Mouse (Mus musculus) gastrocnemius, postnatal 10 days (tissue): Measurements from ENCODE around the gene Atg16l1. TPM values are rescaled to one million over a fixed set of nuclear protein-coding genes. Genes with fewer than 3 reads are reported as not detected.

ENCODE experiments used
- DNase-seq: peaks from one replicate; pipeline ENCODE4 v3.0.0; 2021; ENCODE audit warnings: mixed read lengths
- total RNA-seq, 2 experiments: library from RNA; stranded (reverse); gene quantifications; 2 replicates each; pipeline ENCODE4 v1.2.3; 2021

Gene Atg16l1
- total RNA-seq, 2 experiments from 2014 or later, result 16.2 to 20.9 TPM

GRCm38 (mm10) chr1:87828926-87829580 lies 73.4 kb downstream of the Atg16l1 start:
- no peak for DNase-seq

DNA sequence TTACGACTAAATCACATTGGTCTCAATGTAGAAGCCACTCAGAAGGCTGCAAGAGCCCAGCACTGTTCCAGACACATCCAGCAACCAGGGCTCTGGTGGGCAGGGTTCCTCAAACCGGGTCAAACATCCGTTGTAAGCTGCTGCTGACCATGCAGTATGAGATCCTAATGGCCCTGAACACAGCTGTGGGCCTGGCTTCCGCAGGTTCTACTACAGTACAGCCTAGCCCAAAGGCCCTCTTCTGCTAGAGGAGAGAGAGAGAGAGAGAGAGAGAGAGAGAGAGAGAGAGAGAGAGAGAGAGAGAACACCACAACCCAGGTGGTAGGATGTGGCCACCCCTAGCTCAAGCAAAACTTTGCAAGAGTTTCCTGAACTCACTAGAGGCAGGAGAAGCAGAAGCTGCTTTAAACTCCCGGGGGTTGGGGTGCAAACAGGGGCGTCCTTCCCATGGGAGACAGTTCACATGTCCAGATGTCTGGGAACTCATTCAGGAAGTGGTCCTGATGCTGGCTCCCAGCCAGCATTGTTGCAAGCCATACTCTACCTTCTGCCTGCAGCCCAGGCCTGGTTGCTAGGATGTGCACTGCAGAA lies 74.0 kb downstream of the Atg16l1 start:
- DNase-seq, result no peak

- no peak for DNase-seq
These were observed 80.8 kb downstream of the Atg16l1 start for GRCm38 (mm10) chr1:87836453-87836852.

GRCm38 (mm10) chr1:87837018-87837417 lies 81.3 kb downstream of the Atg16l1 start:
- no peak for DNase-seq

DNA sequence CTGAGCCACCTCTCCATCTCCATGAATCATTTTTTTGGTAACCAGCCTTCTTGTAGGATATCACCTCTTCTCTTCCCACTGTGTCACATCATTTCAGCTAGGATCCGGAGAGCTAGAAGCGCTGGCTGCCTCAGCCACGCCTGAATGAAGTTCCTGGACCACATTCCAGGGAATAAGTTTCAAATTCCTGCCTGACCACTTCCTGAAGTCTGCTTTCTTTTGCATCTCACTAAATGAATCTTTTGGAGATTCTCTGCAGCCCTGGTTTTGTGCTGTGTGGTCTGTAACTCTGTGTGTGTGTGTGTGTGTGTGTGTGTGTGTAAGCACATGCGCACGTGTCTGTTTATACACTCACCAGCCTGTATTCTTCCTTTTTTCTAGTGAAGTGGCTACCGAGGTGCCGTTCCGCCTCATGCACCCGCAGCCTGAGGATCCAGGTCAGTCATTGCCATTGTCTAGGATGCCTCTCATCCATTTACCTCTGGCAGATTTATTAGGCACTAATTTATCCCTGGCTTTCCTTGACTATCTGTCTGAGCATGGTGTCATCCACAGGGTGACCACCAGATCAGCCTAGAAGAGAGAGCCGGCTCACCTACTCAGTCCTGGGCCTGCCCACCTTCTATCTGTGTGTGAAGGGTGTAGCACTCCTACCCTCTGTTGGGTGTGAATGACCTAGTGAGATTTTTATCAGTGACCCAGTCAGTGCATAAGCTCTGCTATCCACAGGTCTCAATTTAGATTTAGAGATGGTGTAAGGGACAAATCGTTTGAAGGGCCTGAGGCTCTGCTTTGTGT lies 84.9 kb downstream of the Atg16l1 start:
- DNase-seq, result no peak

Other genes starting within 250 kb of the Atg16l1 start
- gene Neu2, start 246.0 kb upstream of the Atg16l1 start, total RNA-seq, result 10 to 100 TPM; 14.1 to 15.6 TPM
- 1 to 10 TPM in 1 of 2 experiments, under 1 TPM in 1; 0.82 to 1.3 TPM for gene Ngef, start 182.0 kb upstream of the Atg16l1 start, total RNA-seq
- gene Inpp5d, start 135.6 kb upstream of the Atg16l1 start, total RNA-seq, result 10 to 100 TPM in 1 of 2 experiments, 1 to 10 TPM in 1; 7.1 to 14.8 TPM
- gene Sag, start 47.8 kb downstream of the Atg16l1 start, total RNA-seq, result under 1 TPM; 0.14 to 0.32 TPM
- 10 to 100 TPM; 37.5 to 44.6 TPM for gene Dgkd, start 97.4 kb downstream of the Atg16l1 start, total RNA-seq